Mouse (Mus musculus) cerebellum, adult (tissue): Measurements from ENCODE around the gene Arid3a.

Experiments
- ATAC-seq: cut with Nextera tagmentation; 2 replicates; pipeline ENCODE4 v1.9.2; 2017; ENCODE audit warnings: mild to moderate bottlenecking, moderate library complexity, mixed read lengths; ENCODE audit not compliant: insufficient number of reproducible peaks, low FRiP score, low TSS enrichment

Gene Arid3a

DNA sequence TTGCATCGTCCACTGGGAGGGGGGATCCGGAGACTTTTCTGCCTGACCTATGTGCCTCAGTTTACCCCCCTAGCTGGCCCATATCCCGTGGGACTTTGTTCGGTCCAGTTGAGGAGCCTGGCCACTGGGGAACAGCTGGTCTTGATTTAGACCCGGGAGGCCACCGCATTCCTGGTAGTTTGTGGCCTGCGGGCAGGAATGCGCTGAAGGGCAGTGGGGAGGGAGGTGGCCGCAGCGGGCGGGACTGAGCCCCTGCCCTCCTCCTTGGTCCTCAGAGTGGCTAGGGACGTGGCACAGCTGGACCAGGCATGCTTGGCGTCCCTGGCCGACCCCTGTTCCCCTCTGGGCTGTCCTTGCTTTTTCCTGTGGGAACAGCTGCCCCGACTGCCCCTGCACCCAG is 63.0 kb downstream of the Arid3a start:
- ATAC-seq: no peak

DNA sequence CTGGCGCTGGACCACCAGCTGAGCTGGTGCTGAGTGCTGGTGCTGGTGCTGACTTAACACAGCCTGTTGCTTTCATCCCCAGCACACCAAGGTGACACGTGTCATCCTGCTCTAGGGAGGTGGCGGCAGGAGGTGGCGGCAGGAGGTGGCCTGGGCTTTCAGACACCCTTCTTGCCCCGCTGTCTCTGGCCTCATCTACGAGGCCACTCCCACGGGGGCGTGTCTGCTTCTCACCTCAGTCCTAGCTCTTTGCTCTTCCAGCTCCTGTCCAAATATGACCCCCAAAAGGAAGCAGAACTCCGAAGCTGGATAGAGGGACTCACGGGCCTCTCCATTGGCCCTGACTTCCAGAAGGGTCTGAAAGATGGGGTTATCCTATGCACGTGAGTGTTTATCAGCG is 64.3 kb downstream of the Arid3a start:
- ATAC-seq: no peak

- no peak for ATAC-seq
Observed at GRCm38 (mm10) chr10:79991548-79991947, 64.7 kb downstream of the Arid3a start.

DNA sequence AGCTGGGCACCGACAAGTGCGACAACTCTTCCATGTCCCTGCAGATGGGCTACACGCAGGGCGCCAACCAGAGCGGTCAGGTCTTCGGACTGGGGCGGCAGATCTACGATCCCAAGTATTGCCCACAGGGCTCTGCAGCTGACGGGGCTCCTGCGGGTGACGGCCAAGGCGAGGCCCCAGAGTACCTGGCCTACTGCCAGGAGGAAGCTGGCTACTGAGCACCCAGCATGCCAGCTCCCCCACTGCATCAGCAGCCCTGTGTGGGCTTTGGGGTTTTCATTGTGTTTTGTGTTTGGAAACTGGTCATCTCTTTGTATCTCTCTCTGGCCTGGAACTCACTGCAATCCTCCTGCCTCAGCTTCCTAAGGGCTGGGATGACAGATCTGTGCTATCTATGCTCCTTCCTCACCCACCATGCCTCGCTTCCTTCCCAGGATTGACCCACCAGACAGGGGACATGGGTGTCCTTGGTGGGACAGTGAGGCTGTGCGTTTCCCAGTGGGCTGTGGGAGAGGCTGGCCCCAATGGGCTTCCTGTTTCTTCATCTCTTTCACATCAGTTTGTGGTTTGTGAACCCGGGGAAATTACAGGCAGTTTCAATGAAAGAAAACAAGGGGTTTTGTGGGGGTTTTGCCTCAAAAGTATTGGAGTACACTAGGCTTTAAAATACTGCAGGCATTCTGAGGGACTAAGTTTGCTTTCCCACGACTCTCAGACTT is 67.7 kb downstream of the Arid3a start:
- no peak for ATAC-seq

GRCm38 (mm10) chr10:79995636-79996035 is 68.8 kb downstream of the Arid3a start:
- no peak for ATAC-seq

DNA sequence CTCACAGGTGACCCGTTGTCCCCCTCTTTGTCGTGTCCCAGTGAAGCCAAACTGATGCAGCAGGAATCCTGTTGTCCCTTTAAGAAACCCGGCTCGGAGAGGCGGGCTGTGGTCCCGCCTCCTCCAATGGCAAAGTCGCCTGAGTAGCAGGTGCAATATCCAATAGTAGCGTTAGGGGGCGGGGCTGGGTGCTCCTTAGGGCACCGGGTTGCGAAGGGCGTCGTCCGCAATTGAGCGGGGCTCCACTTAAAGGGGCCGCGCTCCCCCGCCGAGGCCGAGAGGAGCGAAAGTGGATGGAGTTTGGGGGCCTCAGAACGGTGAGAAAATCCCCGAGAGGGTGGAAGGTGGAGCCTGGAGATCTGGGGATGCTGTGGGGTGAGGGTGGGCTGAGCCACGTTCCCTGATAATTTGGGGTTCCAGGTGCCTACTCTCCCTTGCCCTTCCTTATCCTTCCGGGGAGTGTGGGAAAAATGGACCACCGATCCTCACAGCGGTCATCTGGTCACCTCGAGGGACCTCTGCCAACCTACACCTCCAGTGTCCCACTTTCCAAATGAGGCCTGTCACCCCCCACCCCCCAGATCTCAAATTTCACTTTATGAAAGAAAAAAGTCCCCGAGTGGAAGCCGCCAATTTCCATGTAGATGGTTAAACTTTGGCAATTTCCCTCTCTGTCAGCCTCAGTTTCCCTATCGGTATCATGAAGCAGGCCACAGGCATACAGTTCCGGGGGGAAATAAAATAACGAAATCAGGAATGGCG is 69.6 kb downstream of the Arid3a start, which contains the start of gene Abca7:
TSS of gene Abca7 (plus strand) at position 223 of the 762 bp plus-strand sequence.
- ATAC-seq: peak; percentile 89

GRCm38 (mm10) chr10:79997034-79997760 is 70.4 kb downstream of the Arid3a start:
- peak; percentile 63; the same call in 1 of the 2 replicates for ATAC-seq

- ATAC-seq: no peak
Observed at GRCm38 (mm10) chr10:79997819-79998218, 71.0 kb downstream of the Arid3a start.

DNA sequence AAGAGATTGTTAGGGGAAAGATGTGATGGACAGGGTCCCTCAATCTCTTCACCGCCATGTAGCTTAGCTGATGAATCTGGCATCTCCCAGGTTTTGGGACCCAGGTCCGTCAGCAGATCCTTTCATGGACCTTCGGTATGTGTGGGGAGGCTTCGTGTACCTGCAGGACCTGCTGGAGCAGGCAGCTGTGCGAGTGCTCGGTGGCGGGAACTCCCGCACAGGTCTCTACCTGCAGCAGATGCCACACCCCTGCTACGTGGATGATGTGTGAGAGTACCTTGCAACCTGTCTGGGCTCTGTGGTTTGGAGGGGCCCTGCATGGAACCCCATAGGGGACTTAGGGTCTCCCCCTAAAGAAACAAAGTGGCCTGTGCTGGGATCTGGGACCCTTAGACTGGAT is 75.1 kb downstream of the Arid3a start:
- ATAC-seq: no peak

GRCm38 (mm10) chr10:80002829-80003228 is 76.0 kb downstream of the Arid3a start:
- no peak for ATAC-seq

GRCm38 (mm10) chr10:80003374-80004232 is 76.8 kb downstream of the Arid3a start:
- ATAC-seq: no peak

- no peak for ATAC-seq
Observed at GRCm38 (mm10) chr10:80004233-80004705, 77.4 kb downstream of the Arid3a start.
